Mouse (Mus musculus) kidney, embryonic 16.5 days (tissue): Measurements from ENCODE around the gene Rab23. TPM values are rescaled to one million over a fixed set of nuclear protein-coding genes. Genes with fewer than 3 reads are reported as not detected.

Source experiments
- ATAC-seq: fragments of 200-750 bp; cut with Nextera tagmentation; 2 replicates; pipeline ENCODE4 v1.8.0; 2017; ENCODE audit warnings: moderate TSS enrichment; ENCODE audit not compliant: low FRiP score, low TSS enrichment
- H3K27ac ChIP-seq: fragments of 300-500 bp; sonication (generic); 2 replicates; pipeline ENCODE4 v1.5.1; 2014; ENCODE audit warnings: low read length
- H3K27me3 ChIP-seq: fragments of 300-500 bp; sonication (generic); 2 replicates; pipeline ENCODE4 v1.6.1; 2014; ENCODE audit warnings: low read length, control low read depth, mixed read lengths; ENCODE audit not compliant: insufficient read depth
- H3K36me3 ChIP-seq: fragments of 300-500 bp; sonication (generic); 2 replicates; pipeline ENCODE4 v1.6.1; 2014; ENCODE audit warnings: low read length, control low read depth, mixed read lengths; ENCODE audit not compliant: insufficient read depth
- H3K4me1 ChIP-seq: fragments of 300-500 bp; sonication (generic); 2 replicates; pipeline ENCODE4 v1.6.1; 2014; ENCODE audit warnings: low read length, control low read depth, mixed read lengths; ENCODE audit not compliant: insufficient read depth
- H3K4me2 ChIP-seq: fragments of 300-500 bp; sonication (generic); replicated peaks from 2 replicates; pipeline ENCODE4 v1.6.1; 2014; ENCODE audit warnings: low read depth, low read length
- H3K4me3 ChIP-seq: fragments of 300-500 bp; sonication (generic); 2 replicates; pipeline ENCODE4 v1.5.1; 2014; ENCODE audit warnings: mild to moderate bottlenecking, low read length
- H3K9ac ChIP-seq: fragments of 300-500 bp; sonication (generic); replicated peaks from 2 replicates; pipeline ENCODE4 v1.6.1; 2014; ENCODE audit warnings: low read length
- H3K9me3 ChIP-seq: fragments of 300-500 bp; sonication (generic); 2 replicates; pipeline ENCODE4 v1.6.1; 2016; ENCODE audit warnings: low read length, control low read depth
- WGBS: fragments of 180-500 bp; shearing (Covaris S2); extraction: QIAGEN DNeasy Blood & Tissue Kit; methylation state at CpG from one replicate; pipeline ENCODE4 v1.1.7; 2014; 5-methylcytosine and 5-hydroxymethylcytosine counted together
- polyA plus RNA-seq: library from polyadenylated mRNA; unstranded; fragments of >200 nt; fragmentation: Nextera tagmentation; extraction: Ambion mirVana; gene quantifications from 2 replicates; pipeline ENCODE4 v1.2.1, GENCODE M21; 2015

Gene Rab23
- polyA plus RNA-seq, 1 experiment from 2014 or later = 26.8 TPM

- ATAC-seq = no peak
- WGBS = 84% methylated on average over 8 of the region's 8 CpGs
Measured at GRCm38 (mm10) chr1:33689446-33690086, 30.1 kb upstream of the Rab23 start.

GRCm38 (mm10) chr1:33690087-33690448 lies 29.6 kb upstream of the Rab23 start:
- Histone ChIP-seq H3K9ac (no peak overlapping the region), H3K9me3 (peaks cover 4% of the 10 kb centered on the region; the same call in 1 of the 2 replicates), H3K27ac (no peak overlapping the region), H3K36me3 (no peaks in the 10 kb centered on the region), H3K4me2 (no peak overlapping the region), H3K4me3 (no peak overlapping the region), H3K27me3 (no peaks in the 10 kb centered on the region), H3K4me1 (no peaks in the 10 kb centered on the region)
- WGBS = 52% methylated on average over 4 of the region's 4 CpGs
- no peak for ATAC-seq

More at GRCm38 (mm10) chr1:33689446-33690086, 30.1 kb upstream of the Rab23 start:
- Histone ChIP-seq H3K9ac (no peak overlapping the region), H3K9me3 (peaks cover 4% of the 10 kb centered on the region; the same call in 1 of the 2 replicates), H3K27me3 (no peaks in the 10 kb centered on the region), H3K27ac (no peak overlapping the region), H3K4me2 (no peak overlapping the region), H3K4me3 (no peak overlapping the region), H3K36me3 (no peaks in the 10 kb centered on the region), H3K4me1 (no peaks in the 10 kb centered on the region)

DNA sequence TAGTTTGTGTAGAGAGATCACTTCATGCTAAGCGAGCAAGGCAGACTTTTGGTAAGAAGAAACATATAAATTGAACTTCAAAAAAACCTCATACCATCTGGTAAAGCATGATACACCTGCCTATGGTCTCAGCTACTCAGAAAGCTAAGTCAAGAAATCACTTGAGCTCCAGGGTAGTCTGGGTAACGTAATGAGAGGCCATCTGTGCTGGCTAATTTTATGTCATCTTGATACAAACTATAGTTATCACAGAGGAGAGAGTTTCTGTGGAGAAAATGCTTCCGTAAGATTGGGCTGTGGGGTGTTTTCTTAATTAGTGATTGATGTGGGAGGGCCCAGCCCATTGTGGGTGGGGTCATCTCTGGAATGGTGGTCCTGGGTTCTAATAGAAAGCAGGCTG lies 25.8 kb upstream of the Rab23 start:
- WGBS = 84% methylated on average over 3 of the region's 3 CpGs
- no peak overlapping the region for H3K27ac ChIP-seq
- H3K4me1 ChIP-seq = no peaks in the 10 kb centered on the region
- H3K4me3 ChIP-seq = no peak overlapping the region
- no peak overlapping the region for H3K9ac ChIP-seq
- ATAC-seq = no peak
- H3K4me2 ChIP-seq = no peak overlapping the region
- no peaks in the 10 kb centered on the region for H3K9me3 ChIP-seq
- H3K36me3 ChIP-seq = no peaks in the 10 kb centered on the region
- no peaks in the 10 kb centered on the region for H3K27me3 ChIP-seq

GRCm38 (mm10) chr1:33696016-33696415 lies 23.7 kb upstream of the Rab23 start:
- Histone ChIP-seq H3K27ac (no peak overlapping the region), H3K9me3 (no peaks in the 10 kb centered on the region), H3K27me3 (no peaks in the 10 kb centered on the region), H3K4me1 (no peaks in the 10 kb centered on the region), H3K36me3 (no peaks in the 10 kb centered on the region), H3K4me3 (no peak overlapping the region), H3K9ac (no peak overlapping the region), H3K4me2 (no peak overlapping the region)
- WGBS = 81% methylated on average over 2 of the region's 2 CpGs
- ATAC-seq = no peak

DNA sequence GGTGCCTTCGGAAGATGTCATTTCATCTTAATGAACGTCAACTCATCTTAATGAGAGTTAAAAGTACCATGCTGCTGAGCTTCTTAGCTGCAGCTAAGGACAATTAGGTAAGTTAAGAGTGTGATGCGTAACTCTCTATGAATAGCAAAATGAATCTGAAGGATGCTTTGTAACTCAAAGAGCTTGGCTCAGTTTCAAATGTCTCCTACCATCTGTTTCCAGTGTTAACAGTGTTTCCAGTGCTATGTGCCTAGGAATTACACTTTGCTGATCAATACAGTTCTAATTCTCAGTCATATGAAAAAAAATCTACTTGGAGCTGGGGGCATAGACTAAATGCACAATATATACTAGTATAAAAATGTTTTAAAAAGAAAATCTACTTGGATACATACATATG lies 18.4 kb upstream of the Rab23 start:
- no peak for ATAC-seq

DNA sequence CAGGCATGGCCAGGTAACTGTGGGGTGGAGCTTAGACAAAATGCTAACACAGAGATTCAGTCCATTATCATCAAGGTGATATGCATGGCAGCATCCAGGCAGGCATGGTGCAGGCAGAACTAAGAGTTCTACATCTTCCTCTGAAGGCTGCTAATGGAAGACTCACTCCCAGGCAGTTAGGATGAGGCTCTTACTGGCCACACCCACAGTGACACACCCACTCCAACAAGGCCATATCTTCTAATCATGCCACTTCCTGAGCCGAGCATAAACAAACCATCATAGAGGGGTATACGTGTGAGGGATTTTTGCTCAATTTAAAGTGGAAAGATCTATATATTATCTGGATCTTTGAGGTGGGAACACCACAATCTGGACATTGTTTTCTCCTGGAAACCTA lies 10.1 kb upstream of the Rab23 start:
- Histone ChIP-seq H3K27me3 (0 out of 2 replicates have a peak, but pooled peaks cover 4% of the 10 kb centered on the region), H3K4me2 (no peak overlapping the region), H3K27ac (no peak overlapping the region), H3K4me3 (no peak overlapping the region), H3K36me3 (no peaks in the 10 kb centered on the region), H3K4me1 (no peaks in the 10 kb centered on the region), H3K9me3 (no peaks in the 10 kb centered on the region), H3K9ac (no peak overlapping the region)
- 65% methylated on average over 2 of the region's 2 CpGs for WGBS
- ATAC-seq = no peak

More for the DNA sequence above, 18.4 kb upstream of the Rab23 start:
- H3K4me3 ChIP-seq = no peak overlapping the region
- H3K9me3 ChIP-seq = no peaks in the 10 kb centered on the region
- H3K27ac ChIP-seq = no peak overlapping the region
- 88% methylated on average over 3 of the region's 3 CpGs for WGBS
- no peak overlapping the region for H3K9ac ChIP-seq
- no peaks in the 10 kb centered on the region for H3K4me1 ChIP-seq
- H3K36me3 ChIP-seq = no peaks in the 10 kb centered on the region
- H3K27me3 ChIP-seq = no peaks in the 10 kb centered on the region
- no peak overlapping the region for H3K4me2 ChIP-seq

- H3K9ac ChIP-seq = no peak overlapping the region
- H3K4me1 ChIP-seq = no peaks in the 10 kb centered on the region
- ATAC-seq = no peak
- H3K4me3 ChIP-seq = no peak overlapping the region
- no peak overlapping the region for H3K4me2 ChIP-seq
- no peaks in the 10 kb centered on the region for H3K9me3 ChIP-seq
- 0 out of 2 replicates have a peak, but pooled peaks cover 4% of the 10 kb centered on the region for H3K27me3 ChIP-seq
- H3K36me3 ChIP-seq = no peaks in the 10 kb centered on the region
- no peak overlapping the region for H3K27ac ChIP-seq
- 89% methylated on average over 5 of the region's 5 CpGs for WGBS
Measured at GRCm38 (mm10) chr1:33712026-33712425, 7.7 kb upstream of the Rab23 start.

DNA sequence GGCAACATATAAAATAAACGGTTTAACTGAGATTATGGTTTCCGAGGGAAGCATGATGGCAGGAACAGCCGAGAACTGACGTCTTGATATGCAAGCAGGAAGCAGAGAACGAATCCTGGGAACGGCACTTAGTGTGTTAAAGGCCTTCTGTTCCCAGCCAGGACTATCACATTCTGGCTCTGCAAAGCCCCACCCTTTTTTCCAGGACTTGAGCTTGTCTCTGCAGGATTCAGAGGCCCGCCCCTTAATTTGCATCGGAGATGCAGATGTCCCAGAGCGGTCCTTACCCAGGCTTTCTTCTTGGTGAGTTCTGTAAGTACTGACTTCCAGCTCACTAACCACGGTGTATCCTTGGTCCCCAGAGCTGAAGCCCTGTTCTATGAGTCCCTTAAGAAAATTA lies 4.9 kb upstream of the Rab23 start:
- Histone ChIP-seq H3K4me1 (no peaks in the 10 kb centered on the region), H3K4me2 (0 out of 2 replicates have a peak overlapping the region, but pooled peaks have one; percentile 18), H3K27ac (no peak overlapping the region), H3K9me3 (no peaks in the 10 kb centered on the region), H3K4me3 (no peak overlapping the region), H3K36me3 (no peaks in the 10 kb centered on the region), H3K27me3 (0 out of 2 replicates have a peak, but pooled peaks cover 4% of the 10 kb centered on the region), H3K9ac (no peak overlapping the region)
- ATAC-seq = no peak; the same call in 1 of the 2 replicates
- WGBS = 6% methylated on average over 10 of the region's 10 CpGs

DNA sequence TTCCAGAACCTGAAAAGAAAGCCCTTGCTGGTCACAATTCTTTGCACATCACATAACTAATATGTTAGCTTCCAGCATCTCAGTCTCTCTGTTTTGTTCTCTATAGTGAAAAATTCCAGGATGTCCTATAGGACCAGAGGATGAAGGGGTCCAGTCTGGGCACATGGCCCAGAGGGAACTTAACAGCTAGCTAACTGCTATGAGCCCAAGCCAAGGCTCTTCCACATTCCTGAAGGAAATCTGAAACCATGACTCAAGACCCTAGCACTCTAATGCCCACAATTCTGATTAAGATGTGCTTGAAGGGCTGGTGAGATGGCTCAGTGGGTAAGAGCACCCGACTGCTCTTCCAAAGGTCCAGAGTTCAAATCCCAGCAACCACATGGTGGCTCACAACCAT lies 2.1 kb upstream of the Rab23 start:
- Histone ChIP-seq H3K9ac (no peak overlapping the region), H3K36me3 (peaks cover 8% of the 10 kb centered on the region), H3K4me3 (no peak overlapping the region), H3K9me3 (no peaks in the 10 kb centered on the region), H3K27ac (no peak overlapping the region), H3K4me2 (no peak overlapping the region), H3K27me3 (0 out of 2 replicates have a peak, but pooled peaks cover 4% of the 10 kb centered on the region), H3K4me1 (peaks cover 7% of the 10 kb centered on the region)
- ATAC-seq = no peak
- 82% methylated on average over 1 of the region's 1 CpGs for WGBS

DNA sequence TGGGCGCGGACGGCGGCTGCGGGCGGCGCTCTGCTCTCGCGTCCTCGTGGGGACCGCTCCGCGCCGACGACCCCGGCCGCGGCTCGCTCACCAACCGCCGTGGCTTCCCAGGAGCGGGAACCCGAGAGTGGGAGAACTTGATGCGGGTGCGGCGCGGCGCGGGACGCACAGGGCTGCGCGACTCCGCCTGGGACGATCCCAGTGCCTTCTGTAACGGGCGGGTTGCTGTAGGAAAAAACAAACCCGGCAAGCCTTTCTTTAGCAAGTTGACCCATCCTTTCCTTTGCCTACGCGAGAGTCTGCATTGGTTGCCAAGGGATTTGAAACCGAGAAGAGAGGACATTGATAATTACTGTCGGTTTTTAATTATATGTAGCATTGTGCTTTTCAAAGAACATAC lies 544 bp downstream of the Rab23 start:
- Histone ChIP-seq H3K27ac (peak overlapping the region; percentile 89), H3K4me3 (peak overlapping the region; percentile 86), H3K9me3 (no peaks in the 10 kb centered on the region), H3K4me2 (peak overlapping the region; percentile 73), H3K9ac (peak overlapping the region; percentile 91), H3K36me3 (peaks cover 28% of the 10 kb centered on the region), H3K27me3 (no peaks in the 10 kb centered on the region), H3K4me1 (peaks cover 7% of the 10 kb centered on the region)
- ATAC-seq = peak; percentile 65
- WGBS = under 1% methylated on average over 39 of the region's 41 CpGs
